Mouse (Mus musculus) granulocyte monocyte progenitor cell, adult 5-6 weeks (primary cell): ENCODE data around the gene Adgrf2. TPM values are rescaled to one million over a fixed set of nuclear protein-coding genes. Genes with fewer than 3 reads are reported as not detected.

Source experiments
- total RNA-seq, 2 experiments: library from RNA; stranded (forward) in 1 of 2; stranded (reverse) in 1 of 2; fragments of 200-712, 200-1000 nt in 1 of 2; fragments of >200 nt in 1 of 2; fragmentation: Nextera tagmentation in 1 of 2; gene quantifications; 2 replicates each; pipeline ENCODE4 v1.2.3; 2014 to 2017

Gene Adgrf2
- total RNA-seq, 2 experiments from 2014 or later = not detected

Other genes starting within 250 kb of the Adgrf2 start
- gene Opn5, start 130.8 kb downstream of the Adgrf2 start, total RNA-seq (2014; fragmentation: Nextera tagmentation) = not detected in 2 replicates
- not detected in 2 replicates for gene Opn5, start 130.8 kb downstream of the Adgrf2 start, total RNA-seq (2017)
- gene Adgrf4, start 49.9 kb downstream of the Adgrf2 start, total RNA-seq (2014; fragmentation: Nextera tagmentation) = not detected in 2 replicates
- not detected in 2 replicates for gene Adgrf4, start 49.9 kb downstream of the Adgrf2 start, total RNA-seq (2017)
- gene Cd2ap, start 134.5 kb upstream of the Adgrf2 start, total RNA-seq (2014; fragmentation: Nextera tagmentation) = 13.4 and 14.4 TPM in 2 replicates
- 10.6 and 12.1 TPM in 2 replicates for gene Cd2ap, start 134.5 kb upstream of the Adgrf2 start, total RNA-seq (2017)